Mouse (Mus musculus) cerebellum, adult 9-11 months (tissue): ENCODE results near the gene Borcs5.
A peak's percentile ranks its signal among the peaks of the same experiment; 100 is the strongest.
"Not testable (repeated sequence)": the region's sequence is repeated elsewhere in the genome, so short reads cannot be mapped to it uniquely, and the experiment has no call there.

Experiments used
- DNase-seq: peaks from one replicate; pipeline ENCODE4 v3.0.0; 2022

Borcs5 gene

DNA sequence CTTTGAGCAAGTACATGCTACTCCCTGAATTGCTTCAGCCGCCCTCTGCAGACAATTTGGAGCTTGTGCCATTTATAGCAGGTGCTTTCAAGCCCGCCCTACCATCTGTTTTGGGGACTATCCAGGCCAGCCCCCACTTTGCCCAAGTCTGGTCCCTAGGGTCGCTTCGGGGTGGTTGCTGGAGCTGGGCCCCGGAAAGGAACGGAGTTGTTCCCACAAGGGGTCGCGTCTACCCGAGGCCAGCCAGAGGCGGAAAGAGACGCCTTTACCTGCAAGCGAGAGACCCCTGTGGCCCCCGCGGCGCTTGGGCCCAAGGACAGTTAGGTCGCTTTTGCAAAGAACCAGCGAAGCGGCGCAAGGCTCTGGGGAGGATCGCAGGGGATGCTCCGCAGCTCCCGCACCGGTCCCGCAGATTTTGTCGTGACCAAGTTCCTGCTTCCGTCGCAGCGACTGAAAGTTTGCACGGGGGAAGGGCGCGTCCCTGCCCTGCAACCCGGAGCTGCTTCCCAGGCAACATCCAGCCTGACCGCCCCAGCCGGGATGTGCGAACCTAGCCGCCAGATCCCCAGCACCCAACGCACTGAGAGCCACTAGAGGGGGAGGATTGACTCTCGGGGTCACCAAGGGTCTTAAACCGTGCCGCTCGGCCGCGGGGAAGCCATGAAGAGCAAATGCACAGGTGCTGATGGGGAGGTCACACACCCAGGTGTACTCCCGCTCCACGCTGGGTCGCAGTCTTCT is 7.2 kb upstream of the Borcs5 start, which contains the start of gene Mansc1:
Mansc1 (minus strand) TSS at position 542 of the 741 bp plus-strand sequence.
- peak; percentile 76 for DNase-seq

DNA sequence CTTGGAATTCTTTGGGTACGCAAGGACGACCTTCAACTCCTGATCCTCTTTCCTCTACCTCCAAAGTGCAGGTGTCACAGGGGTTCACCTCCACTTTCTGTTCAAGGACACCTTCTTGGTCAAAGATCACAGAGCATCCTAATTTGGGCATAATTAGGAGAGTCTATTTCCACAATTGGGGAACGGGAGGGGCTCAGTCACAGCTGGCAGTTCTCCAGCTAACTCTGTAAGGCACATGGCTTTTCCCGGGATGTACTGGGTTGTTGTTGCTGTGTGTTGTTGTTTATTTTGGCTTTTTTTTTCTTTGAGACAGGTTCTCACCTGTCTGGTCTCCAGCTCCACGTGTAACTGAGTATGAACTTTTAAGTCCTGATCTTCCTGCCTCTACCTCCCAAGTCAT is 6.6 kb upstream of the Borcs5 start:
- DNase-seq: peak; percentile 36

DNA sequence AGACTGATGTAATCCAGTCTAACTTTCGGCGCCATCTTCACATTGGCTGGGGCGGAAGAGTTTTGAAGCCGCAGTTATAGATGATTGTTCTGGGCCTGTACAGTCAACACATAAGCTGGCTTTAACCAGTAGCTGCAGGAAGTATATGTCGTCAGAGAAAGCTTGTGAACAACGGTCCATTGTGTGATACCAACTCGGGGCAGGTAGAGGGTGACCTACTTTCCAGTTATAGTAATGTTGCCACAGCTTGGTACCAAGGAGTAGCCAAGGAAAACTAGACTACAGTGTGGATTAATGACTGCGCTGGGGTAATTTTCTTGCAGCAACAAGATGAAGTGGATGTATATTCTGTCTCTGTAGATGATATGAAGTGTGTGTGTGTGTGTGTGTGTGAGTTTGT is 5.8 kb upstream of the Borcs5 start:
- peak; percentile 20 for DNase-seq

DNA sequence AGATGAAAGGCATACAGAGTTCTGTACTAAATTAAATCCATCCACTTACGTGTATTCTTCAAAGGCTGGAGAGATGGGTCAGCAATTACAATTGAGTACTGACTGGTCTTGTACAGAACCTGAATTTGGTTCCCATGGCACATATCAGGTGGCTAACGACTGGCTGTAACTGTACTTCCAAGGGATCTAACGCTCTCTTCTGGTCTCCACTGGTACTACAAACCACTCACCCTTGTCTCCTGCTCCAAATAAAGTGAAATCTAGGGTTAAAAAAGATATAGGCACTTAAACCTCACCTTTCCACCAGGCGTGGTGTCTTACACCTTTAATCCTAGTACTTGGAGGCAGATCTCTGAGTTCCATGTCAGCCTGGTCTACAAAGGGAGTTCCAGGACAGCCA is 2.8 kb upstream of the Borcs5 start:
- no peak for DNase-seq

DNA sequence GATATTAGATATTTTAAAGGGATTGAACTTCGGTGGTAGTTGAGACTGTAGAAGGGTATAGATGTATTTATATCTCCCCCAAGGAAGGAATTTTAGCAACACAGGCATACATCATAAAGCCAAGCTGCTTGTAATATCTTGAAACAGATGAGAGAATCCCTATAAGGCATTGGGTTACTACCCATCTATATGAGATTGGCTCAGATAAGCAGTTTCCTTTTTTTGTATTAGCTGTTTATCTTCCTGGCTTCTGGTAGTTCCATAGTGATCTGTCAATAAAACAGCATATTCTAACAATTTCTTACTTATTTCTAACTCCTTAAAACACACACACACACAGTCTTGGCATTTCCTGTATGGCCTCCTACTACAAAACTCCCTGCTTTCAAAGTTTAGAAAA is 590 bp downstream of the Borcs5 start:
- DNase-seq: no peak

DNA sequence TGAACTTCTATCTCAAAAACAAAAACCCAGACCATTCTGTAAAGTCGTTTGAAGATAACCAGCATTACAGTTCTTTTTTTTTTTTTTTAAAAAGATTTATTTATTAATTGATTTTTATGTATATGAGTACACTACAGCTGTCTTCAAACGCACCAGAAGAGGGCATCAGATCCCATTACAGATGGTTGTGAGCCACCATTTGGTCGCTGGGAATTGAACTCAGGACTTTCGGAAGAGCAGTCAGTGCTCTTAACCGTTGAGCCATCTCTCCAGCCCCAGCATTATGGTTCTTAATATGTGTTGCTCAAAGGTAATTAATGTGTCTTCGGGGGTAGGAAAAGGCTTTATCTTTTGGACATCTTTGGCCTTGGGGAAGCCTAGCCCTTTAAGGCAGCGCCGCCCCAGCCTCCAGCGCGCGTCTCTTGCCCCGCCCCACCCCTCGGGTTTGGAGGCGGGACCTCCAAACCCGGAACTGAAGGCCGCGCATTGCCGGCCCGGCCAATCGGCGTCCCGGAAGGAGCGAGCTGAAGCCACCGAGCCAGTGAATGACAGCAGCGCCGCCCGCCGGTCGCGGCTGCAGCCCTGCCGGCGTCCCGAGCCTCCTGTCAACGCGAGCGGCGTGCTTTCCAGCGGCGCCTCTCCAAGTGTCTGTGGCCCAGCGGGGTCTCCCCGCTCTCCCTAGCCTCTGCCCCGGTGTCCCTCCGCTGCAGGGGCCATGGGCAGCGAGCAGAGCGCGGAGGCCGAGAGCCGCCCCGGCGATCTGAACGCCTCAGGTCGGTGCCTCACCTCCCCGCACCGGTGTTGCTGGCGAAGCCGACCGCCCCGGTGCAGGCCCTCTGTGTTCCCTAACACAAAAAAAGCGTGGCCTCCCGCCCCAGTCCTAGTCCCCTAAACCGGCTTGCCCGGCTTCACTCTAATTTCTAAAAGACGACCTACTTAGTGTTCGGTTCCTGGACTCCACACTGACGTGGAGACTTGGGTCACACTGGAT is 1.5 kb downstream of the Borcs5 start:
- peak; percentile 93 for DNase-seq

DNA sequence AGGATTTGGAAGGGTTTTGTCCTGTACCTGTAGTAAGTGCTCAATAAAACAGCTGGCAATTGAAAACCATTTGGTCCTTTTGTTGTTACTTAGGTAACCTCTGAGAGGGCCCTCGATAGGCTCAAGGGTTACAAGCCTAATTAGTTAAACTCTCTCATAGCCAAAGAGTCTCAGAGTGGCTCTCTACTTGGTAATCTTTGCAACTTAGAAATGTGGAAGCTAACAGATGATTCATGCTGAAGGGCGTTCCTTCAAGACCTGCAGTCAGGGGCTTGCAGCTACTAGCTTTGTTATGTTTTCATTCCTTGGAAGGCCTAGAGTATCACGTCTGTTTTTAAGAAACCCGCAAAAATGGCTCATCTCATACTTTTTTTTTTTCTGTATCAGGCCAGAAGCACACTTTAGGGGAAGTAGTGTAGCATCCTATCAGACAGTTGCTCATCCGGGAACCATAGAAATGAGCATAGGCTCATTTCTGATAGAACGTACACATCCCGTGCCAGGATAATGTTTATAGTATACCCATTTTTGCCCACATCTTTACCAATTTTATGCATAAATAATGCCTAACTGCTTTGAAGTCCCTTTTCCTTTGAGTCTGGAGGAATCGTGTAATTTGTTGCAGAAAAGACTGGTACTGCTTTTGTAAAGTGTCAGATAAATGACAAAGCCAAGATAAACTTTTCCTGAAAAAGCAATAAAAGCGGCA is 2.6 kb downstream of the Borcs5 start:
- no peak for DNase-seq

DNA sequence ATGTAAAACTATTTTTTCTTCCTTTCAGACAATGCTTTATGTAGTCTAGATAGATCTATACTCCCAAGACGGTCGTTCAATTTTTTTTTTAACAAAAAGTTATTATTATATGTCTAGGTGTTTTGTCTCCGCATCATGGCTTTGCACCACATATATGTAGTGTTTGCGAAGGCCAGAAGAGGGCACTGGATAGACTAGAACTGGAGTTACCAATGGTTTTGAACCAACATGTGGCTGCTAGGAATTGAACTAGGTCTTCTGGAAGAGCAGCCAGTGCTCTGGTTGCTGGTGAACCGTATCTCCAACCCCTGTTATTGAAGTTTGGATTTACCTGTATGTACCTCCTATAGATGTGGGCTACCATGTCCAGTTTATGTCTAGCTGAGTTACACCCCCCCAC is 4.0 kb downstream of the Borcs5 start:
- DNase-seq: no peak

DNA sequence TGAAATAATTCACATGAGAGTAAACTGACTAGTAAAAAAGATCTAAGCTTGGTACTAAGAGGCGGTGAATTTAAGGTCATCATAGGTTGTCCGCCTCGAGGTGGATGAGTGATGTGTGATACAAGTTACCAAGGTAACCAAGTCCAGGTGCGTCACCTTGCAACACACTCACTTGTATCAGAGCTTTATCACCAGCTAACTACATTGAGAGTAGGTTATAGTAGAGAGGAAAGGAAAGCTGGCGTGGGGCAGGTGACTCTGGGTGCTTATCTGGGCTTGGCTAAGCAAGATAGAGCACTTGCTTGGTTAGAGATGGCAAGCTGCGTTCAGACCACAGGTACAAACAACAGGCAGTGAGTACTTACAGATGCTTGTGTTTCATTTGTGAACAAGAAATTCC is 7.5 kb downstream of the Borcs5 start:
- DNase-seq: no peak

DNA sequence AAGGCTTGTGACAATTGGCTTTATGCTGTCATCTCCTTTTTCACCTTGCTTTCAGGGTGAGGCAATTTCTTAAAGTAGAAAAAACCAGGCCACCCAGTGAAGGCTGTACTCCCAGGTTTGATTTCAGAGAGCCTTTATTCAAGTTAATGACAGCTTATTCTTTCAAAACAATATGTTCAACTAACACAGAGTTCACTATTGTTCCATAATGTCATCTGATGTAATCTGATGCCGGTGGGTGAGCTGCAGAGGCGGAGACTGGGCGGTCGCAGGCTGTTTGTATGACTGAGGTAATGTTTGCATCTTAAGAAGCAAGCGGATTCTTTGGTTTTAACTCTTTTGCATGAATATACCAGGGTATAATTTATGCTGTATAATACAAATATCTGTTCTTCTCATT is 8.3 kb downstream of the Borcs5 start:
- no peak for DNase-seq

DNA sequence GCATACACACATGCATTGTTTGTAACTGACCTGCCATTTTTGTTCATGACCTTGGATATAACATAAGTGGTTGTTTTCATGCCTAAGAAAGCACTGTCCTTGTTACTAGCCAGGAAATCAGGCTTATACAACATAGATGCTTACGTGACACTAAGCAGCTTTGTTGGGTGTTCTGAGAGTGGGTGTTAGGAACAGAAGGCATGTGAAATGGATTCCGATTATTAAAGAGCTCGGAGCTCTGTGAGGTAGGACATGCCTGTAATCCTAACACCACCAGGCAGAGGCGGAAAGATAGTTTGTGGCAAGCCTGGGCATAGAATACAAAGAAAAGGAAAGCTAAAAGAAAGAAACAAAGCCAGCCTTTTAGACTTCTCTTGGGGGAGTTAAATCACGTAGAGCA is 9.0 kb downstream of the Borcs5 start:
- no peak for DNase-seq

DNA sequence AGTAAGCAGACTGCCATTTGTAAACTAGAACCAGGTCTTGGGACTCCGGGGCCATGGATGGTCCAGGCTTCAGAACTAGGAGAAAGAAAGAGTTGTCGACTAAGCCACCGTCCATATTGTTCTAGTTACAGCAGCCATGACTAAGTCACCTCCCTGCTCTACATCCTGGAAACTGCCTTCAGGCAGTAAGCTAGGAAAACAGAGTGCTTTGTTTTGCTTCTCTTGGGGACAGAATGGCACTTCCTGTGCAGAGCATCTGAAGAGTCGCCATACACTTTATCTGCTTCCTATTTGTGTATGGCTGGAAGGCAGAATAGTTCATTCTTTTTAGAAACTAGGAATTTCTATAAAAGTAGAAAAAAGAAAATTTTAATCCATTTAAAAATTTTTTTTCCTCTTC is 17.2 kb downstream of the Borcs5 start:
- DNase-seq: no peak

DNA sequence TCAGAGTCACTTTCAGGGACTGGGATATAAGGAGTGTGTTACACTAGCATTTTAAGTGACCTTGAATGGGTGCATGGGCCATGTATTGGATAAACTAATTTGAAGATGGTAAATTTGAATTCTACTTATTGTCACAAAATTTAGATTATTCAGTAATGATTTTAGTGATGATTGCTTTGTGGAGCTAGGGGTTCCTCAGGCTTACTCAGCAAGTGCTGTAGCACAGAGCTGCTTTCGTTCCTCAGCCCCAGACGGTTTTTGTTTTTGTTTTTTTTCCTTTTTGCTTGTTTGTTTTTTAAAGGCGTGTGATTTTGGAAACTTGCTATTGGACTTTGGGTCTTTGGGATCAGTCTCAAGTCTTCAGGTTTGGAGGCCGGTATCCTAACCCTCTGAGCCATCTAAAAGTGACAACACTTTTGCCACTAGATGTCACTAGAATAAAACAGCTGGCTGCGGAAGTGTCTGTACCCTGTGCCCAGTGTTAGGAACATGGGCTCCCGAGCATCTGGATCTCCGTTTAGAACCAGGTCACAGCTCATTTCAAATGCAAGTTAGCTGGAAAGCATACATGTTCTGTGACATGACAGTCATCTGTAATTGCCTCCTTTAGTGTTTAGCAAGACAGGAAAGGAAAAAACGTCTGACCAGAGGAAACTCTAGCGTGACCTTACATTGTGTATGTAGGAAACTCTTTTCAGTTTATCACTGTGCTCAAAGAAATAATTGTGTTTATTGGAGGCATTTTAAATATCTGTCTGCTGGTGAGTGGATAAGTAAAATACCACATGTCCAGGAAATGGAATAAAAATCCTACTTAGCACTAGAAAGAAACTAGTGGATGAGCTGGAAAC is 20.0 kb downstream of the Borcs5 start:
- DNase-seq: peak; percentile 52

DNA sequence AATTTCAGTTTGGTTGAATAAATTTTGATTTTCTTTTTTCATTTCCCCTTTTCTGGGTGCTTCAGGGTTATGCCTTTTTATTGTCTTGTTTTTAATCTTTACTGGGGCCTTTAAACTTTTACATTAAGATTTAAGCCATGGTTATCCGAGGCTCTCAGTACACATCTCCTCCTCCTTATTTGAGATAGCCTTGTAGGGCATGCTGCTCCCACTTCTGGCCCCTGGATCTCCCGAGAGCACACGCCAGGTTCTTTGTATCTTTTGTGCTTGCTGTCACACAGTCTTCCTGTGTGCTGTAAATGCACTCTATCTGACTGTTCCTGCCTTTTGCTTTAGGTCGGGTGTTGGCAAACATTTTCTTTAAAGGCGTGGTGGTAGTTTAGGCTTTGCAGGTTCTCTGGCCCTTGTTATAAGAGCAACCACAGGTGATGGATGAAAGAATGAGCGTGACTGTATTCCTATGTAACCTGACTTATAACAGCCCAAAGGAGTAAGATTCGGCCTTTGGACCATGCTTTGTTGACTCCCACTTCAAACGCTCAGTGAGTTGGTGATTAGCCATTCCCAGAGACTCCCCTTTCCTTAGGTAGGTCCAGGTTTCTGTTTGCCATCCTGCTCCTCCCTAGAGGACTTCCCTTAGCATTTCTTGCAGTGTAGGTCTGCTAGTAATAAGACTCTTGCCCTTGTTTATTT is 21.6 kb downstream of the Borcs5 start:
- no peak for DNase-seq

DNA sequence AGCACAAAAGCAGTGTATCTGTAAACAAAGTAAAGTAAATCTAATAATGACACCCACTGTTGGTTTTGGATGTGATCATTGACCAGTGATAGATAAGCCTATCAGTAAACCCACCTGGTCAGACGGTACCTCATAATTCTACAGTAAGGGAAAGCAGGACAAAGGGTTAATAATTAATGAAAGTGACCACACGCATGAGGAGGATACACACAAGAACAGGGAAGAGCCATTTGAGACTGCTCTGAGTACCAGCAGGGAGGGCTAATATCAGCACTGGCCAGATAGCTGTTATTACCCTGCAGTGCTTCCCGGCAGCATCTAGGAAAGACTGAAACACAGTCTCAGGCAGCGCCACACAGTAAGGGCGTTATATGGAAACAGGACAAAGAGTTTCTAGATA is 25.3 kb downstream of the Borcs5 start:
- DNase-seq: no peak

DNA sequence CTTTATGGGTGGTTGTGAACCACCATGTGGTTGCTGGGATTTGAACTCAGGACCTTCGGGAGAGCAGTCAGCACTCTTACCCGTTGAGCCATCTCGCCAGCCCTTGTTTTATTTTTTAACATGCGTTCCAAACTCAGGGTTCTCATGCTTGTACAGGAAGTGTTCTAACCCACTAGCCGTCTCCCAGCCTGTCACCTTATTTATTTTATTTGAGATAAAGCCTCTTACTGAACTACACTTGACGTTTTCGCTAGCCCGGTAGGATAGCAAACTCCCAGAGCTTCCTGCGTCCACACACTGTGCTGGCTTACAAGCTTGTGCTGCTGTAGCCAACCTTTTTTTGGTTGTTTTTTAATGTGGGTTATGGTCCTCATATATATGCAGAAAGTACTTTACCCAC is 26.5 kb downstream of the Borcs5 start:
- no peak for DNase-seq

DNA sequence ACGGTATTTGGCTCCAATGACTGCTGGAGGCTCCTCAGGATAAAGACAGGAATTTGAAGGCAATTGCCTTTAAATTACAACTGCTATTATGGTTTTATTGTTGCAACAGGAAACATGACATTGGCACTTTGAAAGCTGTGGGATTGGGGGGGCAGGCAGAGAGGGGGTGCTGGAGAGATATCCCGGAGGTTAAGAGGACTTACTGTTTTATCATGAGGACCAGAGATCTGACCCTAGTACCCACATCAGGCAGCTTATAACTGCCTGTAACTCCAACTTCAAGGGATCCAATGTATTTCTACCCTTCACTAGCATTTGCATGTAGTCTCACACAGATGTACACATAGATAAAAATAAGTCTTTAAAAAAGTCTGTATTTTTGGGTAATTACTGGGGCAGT is 29.2 kb downstream of the Borcs5 start:
- DNase-seq: no peak

DNA sequence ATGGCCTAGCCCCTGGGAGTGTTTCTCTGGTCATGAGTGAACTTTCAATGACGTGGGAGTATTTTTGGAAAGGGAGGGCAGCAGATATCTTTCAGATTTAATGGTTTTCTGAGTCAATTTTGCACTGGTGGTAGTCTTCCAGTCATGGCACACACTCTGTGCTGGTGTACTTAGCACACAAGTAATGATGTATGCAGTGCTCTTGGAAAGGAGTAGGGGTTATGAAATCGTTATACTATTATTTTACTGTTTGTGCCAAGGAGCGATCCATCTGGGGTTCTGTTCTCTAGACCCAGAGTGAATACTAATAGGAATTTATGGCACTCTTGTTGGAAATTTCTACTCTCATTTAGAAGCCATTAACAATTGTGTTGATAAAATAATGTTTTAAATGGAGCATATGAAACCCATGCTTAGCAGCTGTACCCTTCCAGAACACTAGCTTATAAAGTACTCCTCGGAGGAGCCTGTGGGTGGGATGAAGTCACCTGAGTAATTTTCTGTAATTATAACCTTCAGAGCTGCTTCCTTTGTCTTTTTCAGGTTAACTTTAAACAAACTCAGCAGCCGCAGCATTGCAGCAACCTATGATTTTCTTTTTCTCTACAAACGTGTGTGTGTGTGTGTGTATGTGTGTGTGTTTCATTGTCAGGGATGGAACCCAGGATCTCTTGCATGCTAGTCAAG is 30.0 kb downstream of the Borcs5 start:
- DNase-seq: no peak

DNA sequence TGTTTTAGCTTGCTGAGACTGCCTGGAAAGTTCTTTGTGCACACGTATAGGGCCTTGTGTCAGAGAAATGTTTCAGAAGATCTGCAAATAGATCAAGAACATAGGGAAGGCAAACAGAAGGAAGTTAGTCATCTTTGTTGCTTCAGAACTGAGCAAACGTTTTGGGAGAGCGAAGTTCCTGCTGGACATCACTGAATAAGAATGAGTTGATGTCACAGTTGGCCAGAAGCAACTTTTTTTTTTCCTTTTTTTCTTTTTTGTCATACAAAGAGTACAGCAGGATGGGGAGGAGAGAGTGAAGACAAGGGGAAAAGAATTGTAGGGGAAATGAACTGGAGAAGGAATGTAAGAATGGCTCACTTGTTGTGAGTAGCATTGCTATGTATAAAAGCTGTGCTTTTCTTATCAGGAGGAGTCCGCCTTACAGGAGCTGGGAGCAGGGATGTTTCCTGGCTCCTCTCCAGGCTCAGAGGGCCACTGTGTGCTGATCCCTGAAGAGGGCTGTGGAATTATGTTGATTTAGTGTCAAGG is 31.6 kb downstream of the Borcs5 start:
- no peak for DNase-seq

DNA sequence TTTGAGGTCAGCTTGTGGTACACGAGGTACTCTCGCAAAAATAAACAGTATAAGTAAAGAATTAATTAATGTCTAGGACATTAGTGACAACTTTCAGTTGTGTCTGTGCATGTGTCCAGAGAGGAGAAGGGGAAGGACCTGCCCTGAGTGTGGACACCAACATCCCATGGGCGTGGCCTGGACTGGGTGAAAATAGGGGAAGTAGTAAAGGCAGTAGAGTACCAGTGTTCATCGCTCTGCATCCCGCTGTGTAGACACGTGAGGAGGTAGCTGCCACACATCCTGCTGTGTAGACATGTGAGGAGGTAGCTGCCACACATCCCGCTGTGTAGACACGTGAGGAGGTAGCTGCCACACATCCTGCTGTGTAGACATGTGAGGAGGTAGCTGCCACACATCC is 34.4 kb downstream of the Borcs5 start:
- DNase-seq: not testable (repeated sequence)

DNA sequence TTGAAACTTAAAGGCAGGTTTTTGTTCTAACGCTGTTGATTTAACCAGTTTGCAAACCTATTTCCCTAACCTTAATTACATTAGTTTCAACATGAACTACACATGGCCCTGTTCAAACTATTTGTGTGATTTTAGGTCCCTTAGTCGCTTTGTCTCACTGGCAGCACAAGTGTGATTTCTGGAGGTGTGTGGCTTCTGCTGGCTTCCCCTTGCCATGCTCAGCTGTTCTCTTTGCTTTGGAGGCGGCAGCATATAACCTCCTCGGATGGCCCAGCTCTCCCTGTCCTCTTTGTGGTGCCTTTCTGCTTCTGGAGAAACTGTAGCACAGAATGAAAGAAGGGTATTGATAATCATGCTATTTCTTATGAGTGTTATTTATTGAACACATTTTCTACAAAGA is 38.2 kb downstream of the Borcs5 start:
- no peak for DNase-seq
